Mouse (Mus musculus): ENCODE data around the gene Frmd8.

DNA sequence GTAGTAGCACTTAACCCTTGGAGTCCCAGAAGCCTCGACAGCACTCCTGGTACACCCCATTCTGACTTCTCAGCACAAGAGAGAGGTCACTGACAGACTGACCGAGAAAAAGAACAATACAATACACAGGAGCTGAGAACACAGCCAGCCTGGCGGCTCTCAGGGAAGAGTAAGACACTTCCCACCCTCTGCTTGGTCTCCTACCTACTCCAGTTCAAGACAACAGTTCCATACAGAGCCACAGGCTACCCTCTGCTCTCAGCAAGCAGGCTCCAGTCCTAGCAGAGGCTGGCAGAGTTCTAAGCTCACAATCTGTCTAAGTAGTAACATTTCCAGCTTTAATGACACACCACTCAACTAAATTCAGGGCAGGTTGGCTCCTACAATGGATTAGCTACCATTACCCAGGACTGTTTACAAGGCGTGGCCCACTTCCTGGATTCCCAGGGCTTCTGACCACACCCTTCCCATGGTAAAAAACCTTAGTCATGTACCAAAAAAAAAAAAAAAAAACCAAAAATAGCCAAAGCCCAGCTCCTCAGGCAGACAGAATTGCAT is 33.6 kb downstream of the Frmd8 start:
- TF ChIP-seq CTCF (conservative IDR thresholded peaks at IDR 0.05; ENCODE audit: low read length) (no peak), NANOG (IDR thresholded peaks at IDR 0.05; ENCODE audit: borderline replicate concordance, low read length) (no peak)
